Mouse (Mus musculus) forebrain, embryonic 14.5 days (tissue): ENCODE results near the gene Rad51d. TPM values are rescaled to one million over a fixed set of nuclear protein-coding genes. Genes with fewer than 3 reads are reported as not detected.

Experiments
- ATAC-seq: fragments of 200-750 bp; cut with Nextera tagmentation; 2 replicates; pipeline ENCODE4 v1.8.0; 2017; ENCODE audit warnings: mild to moderate bottlenecking, moderate library complexity
- DNase-seq: peaks from one replicate; pipeline ENCODE4 v3.0.0-alpha.2; 2015; ENCODE audit warnings: low spot score
- H3K27ac ChIP-seq: fragments of 300-500 bp; sonication (generic); 2 replicates; pipeline ENCODE4 v1.5.1; 2014; ENCODE audit warnings: low read depth, mild to moderate bottlenecking, control low read depth, low read length, moderate library complexity
- H3K27me3 ChIP-seq: fragments of 300-500 bp; sonication (generic); replicated peaks from 2 replicates; pipeline ENCODE4 v1.6.1; 2014; ENCODE audit warnings: low read length, control low read depth, mixed read lengths; ENCODE audit not compliant: control insufficient read depth, insufficient read depth
- H3K36me3 ChIP-seq: fragments of 300-500 bp; sonication (generic); 2 replicates; pipeline ENCODE4 v1.6.1; 2014; ENCODE audit warnings: low read length, control low read depth; ENCODE audit not compliant: control insufficient read depth, insufficient read depth
- H3K4me1 ChIP-seq: fragments of 300-500 bp; sonication (generic); 2 replicates; pipeline ENCODE4 v1.6.1; 2014; ENCODE audit warnings: antibody characterized with exemption, low read length, control low read depth; ENCODE audit not compliant: control insufficient read depth, insufficient read depth
- H3K4me2 ChIP-seq: fragments of 300-500 bp; sonication (generic); 2 replicates; pipeline ENCODE4 v1.6.1; 2014; ENCODE audit warnings: mild to moderate bottlenecking, control low read depth, low read length
- H3K4me3 ChIP-seq: fragments of 300-500 bp; sonication (generic); 2 replicates; pipeline ENCODE4 v1.5.1; 2014; ENCODE audit warnings: low read depth, low read length, control low read depth
- H3K9ac ChIP-seq: fragments of 300-500 bp; sonication (generic); 2 replicates; pipeline ENCODE4 v1.6.1; 2014; ENCODE audit warnings: mild to moderate bottlenecking, low read length, control low read depth, moderate library complexity
- H3K9me3 ChIP-seq: fragments of 300-500 bp; sonication (generic); replicated peaks from 2 replicates; pipeline ENCODE4 v1.6.1; 2016; ENCODE audit warnings: low read length, control low read depth, mixed read lengths; ENCODE audit not compliant: control insufficient read depth
- WGBS: fragments of 180-500 bp; shearing (Covaris S2); extraction: QIAGEN DNeasy Blood & Tissue Kit; methylation state at CpG from one replicate; pipeline ENCODE4 v1.1.7; 2014; 5-methylcytosine and 5-hydroxymethylcytosine counted together
- polyA plus RNA-seq: library from polyadenylated mRNA; unstranded; fragments of >200 nt; fragmentation: Nextera tagmentation; extraction: Ambion mirVana; gene quantifications from 2 replicates; pipeline ENCODE4 v1.2.1, GENCODE M21; 2014

Rad51d gene
- polyA plus RNA-seq, 1 experiment from 2014 or later: 14.2 TPM

DNA sequence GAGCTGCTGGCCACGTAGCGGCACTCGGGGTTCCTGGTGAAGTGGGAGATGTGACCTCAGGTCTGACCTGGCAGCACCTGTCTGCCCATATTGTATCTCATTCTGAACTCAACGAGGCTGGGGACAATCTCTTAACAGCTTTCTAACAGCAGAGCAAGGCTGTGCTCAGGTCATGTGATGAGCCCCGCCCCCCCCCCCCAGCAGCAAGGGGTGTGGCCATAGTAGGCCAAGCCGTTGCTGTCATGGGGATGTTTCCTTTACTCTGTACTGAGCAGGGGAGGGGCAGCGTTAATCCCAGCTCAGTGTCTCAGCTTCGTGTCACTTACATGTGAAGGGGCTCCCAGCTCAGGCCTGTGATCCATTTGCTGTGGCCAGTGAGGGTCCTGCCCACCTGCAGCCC lies 14.5 kb upstream of the Rad51d start:
- Histone ChIP-seq H3K9me3 (no peaks in the 10 kb centered on the region), H3K36me3 (peaks cover 64% of the 10 kb centered on the region), H3K27ac (no peak overlapping the region), H3K4me1 (peaks cover 4% of the 10 kb centered on the region; the same call in 1 of the 2 replicates), H3K9ac (no peak overlapping the region), H3K4me3 (no peak overlapping the region), H3K27me3 (no peaks in the 10 kb centered on the region), H3K4me2 (no peak overlapping the region)
- 66% methylated on average over 8 of the region's 8 CpGs for WGBS
- DNase-seq (no peak), ATAC-seq (no peak)

GRCm38 (mm10) chr11:82901606-82902310 lies 11.3 kb upstream of the Rad51d start:
- H3K4me2 ChIP-seq: no peak overlapping the region
- WGBS: 93% methylated on average over 20 of the region's 20 CpGs
- H3K9me3 ChIP-seq: no peaks in the 10 kb centered on the region
- H3K36me3 ChIP-seq: peaks cover 84% of the 10 kb centered on the region
- no peak overlapping the region for H3K9ac ChIP-seq
- no peaks in the 10 kb centered on the region for H3K4me1 ChIP-seq
- DNase-seq (no peak), ATAC-seq (no peak)
- H3K4me3 ChIP-seq: no peak overlapping the region
- H3K27ac ChIP-seq: no peak overlapping the region
- H3K27me3 ChIP-seq: no peaks in the 10 kb centered on the region

DNA sequence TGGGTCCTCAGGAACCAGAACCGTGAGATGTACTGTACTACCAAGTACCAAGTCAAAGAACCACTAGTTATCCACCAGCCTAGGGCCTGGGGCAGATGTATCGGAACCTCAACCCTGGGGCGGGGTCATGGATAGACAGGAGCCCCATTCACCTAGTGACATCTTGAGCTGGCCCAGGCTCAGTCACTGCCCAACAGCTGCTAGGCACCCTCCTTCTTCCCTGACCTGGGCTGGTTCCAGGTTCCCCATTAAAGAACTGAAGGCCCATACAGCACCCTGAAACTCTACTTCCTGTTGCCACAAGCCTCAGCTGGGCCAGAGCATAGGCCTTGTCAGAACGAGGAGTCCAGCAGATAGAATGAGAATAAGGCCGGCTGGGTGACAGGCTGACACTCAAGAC lies 9.3 kb upstream of the Rad51d start:
- H3K9ac ChIP-seq: no peak overlapping the region
- no peaks in the 10 kb centered on the region for H3K4me1 ChIP-seq
- H3K36me3 ChIP-seq: peaks cover 67% of the 10 kb centered on the region
- DNase-seq (no peak), ATAC-seq (no peak)
- H3K27me3 ChIP-seq: no peaks in the 10 kb centered on the region
- no peaks in the 10 kb centered on the region for H3K9me3 ChIP-seq
- no peak overlapping the region for H3K4me3 ChIP-seq
- 91% methylated on average over 5 of the region's 5 CpGs for WGBS
- no peak overlapping the region for H3K27ac ChIP-seq
- H3K4me2 ChIP-seq: no peak overlapping the region

DNA sequence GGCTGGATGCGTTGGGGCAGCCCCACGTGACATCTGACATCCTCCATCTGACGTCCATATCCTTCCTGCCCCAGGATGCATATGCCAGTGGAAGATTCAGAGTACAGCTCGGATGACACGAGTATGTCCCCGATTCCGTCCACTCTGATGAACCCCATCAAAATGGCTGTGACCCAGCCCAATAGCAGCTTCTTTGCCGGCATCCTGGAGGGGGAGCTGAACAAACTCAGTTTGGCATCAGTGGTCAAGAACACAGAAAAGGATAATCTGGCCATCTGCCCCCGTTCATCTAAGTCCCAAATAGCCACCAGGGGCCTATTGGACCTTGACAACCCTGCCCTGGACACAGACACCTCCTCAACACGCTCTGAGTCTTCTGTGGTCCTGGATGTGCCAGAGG lies 7.1 kb upstream of the Rad51d start:
- WGBS: 91% methylated on average over 10 of the region's 10 CpGs
- DNase-seq (no peak), ATAC-seq (no peak)
- H3K4me2 ChIP-seq: no peak overlapping the region
- H3K9ac ChIP-seq: no peak overlapping the region
- H3K4me3 ChIP-seq: no peak overlapping the region
- H3K27me3 ChIP-seq: no peaks in the 10 kb centered on the region
- no peaks in the 10 kb centered on the region for H3K9me3 ChIP-seq
- H3K36me3 ChIP-seq: peaks cover 45% of the 10 kb centered on the region
- H3K4me1 ChIP-seq: no peaks in the 10 kb centered on the region
- H3K27ac ChIP-seq: no peak overlapping the region

DNA sequence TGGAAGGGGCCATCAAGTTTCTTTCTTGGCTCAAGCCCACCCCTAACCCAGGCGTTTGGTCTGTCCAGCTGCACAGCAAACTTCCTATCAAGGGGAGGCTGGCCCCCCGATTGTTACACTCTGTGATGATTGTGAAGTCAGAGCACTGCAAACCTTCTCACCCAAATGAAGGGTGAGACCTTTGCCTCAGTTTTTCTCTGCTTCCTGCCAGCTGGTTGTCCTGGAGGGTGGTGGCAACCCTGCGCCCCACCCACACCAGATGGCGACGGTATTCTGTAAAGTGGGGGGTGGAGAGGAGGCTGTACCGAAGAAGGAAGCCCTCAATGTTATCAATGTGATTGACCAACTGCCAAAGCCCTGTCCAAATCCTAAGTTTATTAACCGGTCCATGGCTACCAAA lies 1.5 kb upstream of the Rad51d start, which contains the start of gene Fndc8:
Gene Fndc8, plus strand, starts transcription at position 189 of the 400 bp plus-strand sequence.
- H3K9me3 ChIP-seq: no peaks in the 10 kb centered on the region
- DNase-seq (no peak), ATAC-seq (no peak)
- no peak within 1 kb of the TSS for H3K9ac ChIP-seq
- no peak within 1 kb of the TSS for H3K4me2 ChIP-seq
- H3K4me3 ChIP-seq: no peak within 1 kb of the TSS
- peaks cover 16% of the 10 kb centered on the region for H3K4me1 ChIP-seq
- no peaks in the 10 kb centered on the region for H3K36me3 ChIP-seq
- WGBS: 67% methylated on average over 7 of the region's 7 CpGs
- H3K27ac ChIP-seq: no peak within 1 kb of the TSS
- no peaks in the 10 kb centered on the region for H3K27me3 ChIP-seq

- Histone ChIP-seq H3K36me3 (no peaks in the 10 kb centered on the region), H3K4me2 (peak overlapping the region; percentile 91), H3K27me3 (no peaks in the 10 kb centered on the region), H3K4me1 (peaks cover 16% of the 10 kb centered on the region), H3K27ac (peak overlapping the region; percentile 33; the same call in 1 of the 2 replicates), H3K9ac (peak overlapping the region; percentile 76), H3K9me3 (no peaks in the 10 kb centered on the region), H3K4me3 (peak overlapping the region; percentile 51)
- ATAC-seq (peak; percentile 19), DNase-seq (peak; percentile 39)
- 4% methylated on average over 30 of the region's 31 CpGs for WGBS
Observed at GRCm38 (mm10) chr11:82889524-82890341, 681 bp downstream of the Rad51d start.

DNA sequence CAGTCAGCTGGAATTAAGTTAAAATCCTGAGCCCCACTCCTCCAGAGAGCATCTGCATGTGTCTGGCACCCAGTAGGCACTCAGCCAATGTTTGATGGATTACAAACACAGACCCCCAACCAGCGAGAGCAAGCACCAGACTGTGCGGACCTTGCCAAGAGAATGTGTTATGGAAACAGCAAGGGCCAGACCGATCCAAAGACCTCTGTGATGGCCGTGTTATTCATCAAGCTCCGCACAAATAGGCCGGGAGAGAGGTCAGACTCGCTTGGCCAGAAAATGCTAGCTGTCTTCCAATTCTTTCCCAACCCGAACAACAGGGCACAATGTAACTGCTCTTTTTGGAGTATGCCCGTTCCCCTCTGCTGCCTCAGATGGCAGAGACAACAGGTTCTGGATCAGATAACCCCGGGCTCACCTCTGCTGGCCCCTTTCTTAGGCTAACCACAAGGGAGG lies 1.9 kb downstream of the Rad51d start:
- 38% methylated on average over 10 of the region's 10 CpGs for WGBS
- Histone ChIP-seq H3K9ac (peak overlapping the region; percentile 46; the same call in 1 of the 2 replicates), H3K4me2 (peak overlapping the region; percentile 91), H3K36me3 (no peaks in the 10 kb centered on the region), H3K27me3 (no peaks in the 10 kb centered on the region), H3K4me3 (no peak overlapping the region), H3K27ac (no peak overlapping the region), H3K9me3 (no peaks in the 10 kb centered on the region), H3K4me1 (peaks cover 16% of the 10 kb centered on the region)
- DNase-seq: peak; percentile 78
- ATAC-seq: peak; percentile 52

DNA sequence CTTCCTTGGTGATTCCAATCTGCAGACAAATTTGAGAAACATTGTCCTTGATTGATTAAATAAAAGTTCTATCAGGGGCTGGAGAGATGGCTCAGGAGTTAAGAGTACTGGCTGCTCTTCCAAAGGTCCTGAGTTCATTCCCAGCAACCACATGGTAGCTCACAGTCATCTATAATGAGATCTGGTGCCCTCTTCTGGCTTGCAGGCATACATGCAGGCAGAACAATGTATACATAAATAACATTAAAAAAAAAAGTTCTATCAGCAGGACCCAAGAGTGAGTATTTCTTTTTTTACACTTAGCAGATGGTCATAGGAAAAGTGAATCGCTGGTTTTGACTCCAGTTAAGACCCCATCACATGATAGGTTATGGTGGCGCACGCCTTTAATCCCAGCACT lies 3.9 kb downstream of the Rad51d start:
- Histone ChIP-seq H3K9ac (no peak overlapping the region), H3K36me3 (0 out of 2 replicates have a peak, but pooled peaks cover 5% of the 10 kb centered on the region), H3K9me3 (no peaks in the 10 kb centered on the region), H3K4me2 (no peak overlapping the region), H3K27me3 (no peaks in the 10 kb centered on the region), H3K4me1 (peaks cover 16% of the 10 kb centered on the region), H3K4me3 (no peak overlapping the region), H3K27ac (no peak overlapping the region)
- DNase-seq (no peak), ATAC-seq (no peak)
- 89% methylated on average over 3 of the region's 3 CpGs for WGBS

GRCm38 (mm10) chr11:82883180-82883579 lies 7.2 kb downstream of the Rad51d start:
- ATAC-seq (no peak), DNase-seq (no peak)
- peaks cover 2% of the 10 kb centered on the region; the same call in 1 of the 2 replicates for H3K4me1 ChIP-seq
- H3K27ac ChIP-seq: no peak overlapping the region
- 76% methylated on average over 8 of the region's 8 CpGs for WGBS
- no peak overlapping the region for H3K4me3 ChIP-seq
- no peak overlapping the region for H3K9ac ChIP-seq
- 0 out of 2 replicates have a peak, but pooled peaks cover 7% of the 10 kb centered on the region for H3K36me3 ChIP-seq
- H3K4me2 ChIP-seq: no peak overlapping the region
- no peaks in the 10 kb centered on the region for H3K9me3 ChIP-seq
- H3K27me3 ChIP-seq: no peaks in the 10 kb centered on the region
